Mouse (Mus musculus) spleen, postnatal 36 days (tissue): ENCODE results near the gene Ezr.
"Not testable (repeated sequence)": the region's sequence is repeated elsewhere in the genome, so short reads cannot be mapped to it uniquely, and the experiment has no call there.

ENCODE experiments used
- DNase-seq, 2 experiments: peaks; one replicate each; pipeline ENCODE4 v3.0.0; 2022; ENCODE audit warnings: low spot score in 2 of 2, mixed read lengths in 1 of 2

The Ezr gene

DNA sequence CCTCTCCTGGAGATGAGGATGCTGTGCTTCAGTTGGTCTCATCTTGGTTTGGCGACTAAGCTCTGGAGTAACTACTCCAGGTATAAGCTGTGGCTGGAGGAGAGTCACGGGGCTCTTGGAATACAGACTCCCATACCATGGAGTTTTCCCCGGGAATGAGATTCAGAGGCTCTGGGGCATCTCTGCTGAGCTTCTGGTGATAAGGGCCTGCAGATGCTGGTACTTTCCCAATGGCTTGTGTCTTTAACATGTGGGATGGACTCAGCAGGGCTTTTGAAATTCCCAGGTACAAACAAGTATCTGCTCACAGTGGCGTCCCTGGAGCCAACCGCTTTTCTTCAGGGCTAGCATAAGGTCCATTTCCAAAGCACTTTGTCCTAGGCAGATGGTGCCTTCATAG is 75.2 kb downstream of the Ezr start:
- DNase-seq = not testable (repeated sequence)

DNA sequence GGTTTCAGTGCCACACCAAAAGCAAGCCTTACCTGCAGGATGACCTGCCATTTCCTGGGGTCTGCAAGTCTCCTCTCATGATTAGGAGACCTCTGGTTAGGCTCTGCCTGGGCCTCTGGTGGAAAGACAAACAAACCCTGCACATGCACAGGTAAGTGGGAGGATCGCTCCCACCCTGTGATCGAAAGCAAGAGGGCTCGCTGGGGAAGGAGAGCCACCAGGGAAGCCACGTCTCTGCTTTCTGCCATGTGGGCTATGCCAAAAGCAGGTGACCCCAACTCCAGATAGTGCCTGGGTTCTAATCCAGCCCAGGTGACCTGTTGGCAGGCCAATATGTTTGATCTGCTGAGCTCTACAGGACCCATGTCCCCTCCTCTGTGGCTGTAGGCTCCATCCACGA is 76.1 kb downstream of the Ezr start:
- DNase-seq = not testable (repeated sequence)

DNA sequence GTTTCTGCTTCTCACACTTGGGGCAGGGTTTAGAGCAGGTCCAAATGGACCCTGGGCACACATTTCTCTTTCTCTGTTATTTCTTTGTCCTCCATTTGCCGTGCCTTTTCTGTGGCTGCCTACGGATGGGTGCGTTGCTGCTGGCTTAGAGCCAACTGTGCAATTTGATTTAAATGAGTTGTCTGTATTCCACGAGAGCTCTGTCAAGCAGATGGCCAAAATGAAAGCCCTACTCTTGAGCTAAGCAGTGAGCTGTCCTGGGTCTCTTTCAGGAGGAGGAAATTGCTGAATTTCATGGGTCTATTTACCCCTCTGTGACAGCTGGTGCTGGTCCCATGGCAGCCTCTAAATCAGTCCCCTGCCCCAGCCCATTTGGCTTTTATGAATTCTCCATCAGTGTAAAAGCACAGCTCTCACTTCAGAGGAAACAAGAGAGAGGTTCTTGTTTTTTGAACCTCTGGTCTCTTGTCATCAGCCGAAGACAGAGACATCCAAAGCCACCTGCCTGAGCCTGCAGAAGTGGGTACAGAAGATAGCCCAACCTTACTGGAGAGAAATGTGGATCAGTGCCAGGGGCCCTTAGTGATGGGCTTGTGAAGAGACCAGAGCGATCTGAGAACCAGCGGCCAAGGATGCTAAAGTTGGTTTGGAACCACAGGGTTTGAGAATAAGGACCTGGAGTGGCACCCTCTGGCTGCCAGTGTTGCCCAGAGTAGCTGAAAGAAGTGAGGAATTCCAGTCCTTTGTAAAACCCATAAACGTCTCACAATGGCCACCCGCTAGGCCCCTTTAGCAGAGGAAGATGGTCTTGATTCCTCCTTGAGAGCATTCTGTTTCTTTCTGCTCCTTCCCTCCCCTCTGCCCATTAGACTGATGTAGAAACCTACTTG is 79.0 kb downstream of the Ezr start:
- DNase-seq = not testable (repeated sequence)

DNA sequence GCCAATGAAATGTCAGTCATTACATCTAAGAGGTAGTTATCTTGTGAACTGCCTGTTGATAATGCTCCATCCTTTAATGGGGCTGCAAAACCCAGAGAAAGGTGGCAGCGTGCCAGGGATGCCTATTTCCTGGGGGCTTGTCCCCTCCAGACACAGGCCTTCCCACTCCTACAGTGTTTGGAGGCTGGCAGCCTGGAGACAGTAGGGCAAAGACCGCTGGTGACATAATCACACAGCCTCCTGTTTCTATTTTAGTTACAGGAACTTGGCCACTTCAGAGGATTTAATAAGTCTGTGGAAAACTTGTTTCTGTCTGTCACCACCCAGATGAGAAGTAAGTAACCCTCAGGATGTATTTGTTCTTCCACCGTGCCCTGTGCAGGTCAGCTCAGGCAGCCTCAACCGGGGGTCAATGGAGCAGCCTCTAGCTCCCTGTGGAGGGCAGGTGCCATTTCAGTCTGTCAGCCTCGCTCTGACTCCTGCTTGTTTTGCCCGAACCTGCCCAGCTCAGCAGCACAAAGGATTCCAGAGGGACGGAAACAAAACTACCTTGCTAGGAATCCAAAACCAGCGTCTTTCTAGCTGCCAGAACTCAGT is 79.9 kb downstream of the Ezr start:
- not testable (repeated sequence) for DNase-seq

DNA sequence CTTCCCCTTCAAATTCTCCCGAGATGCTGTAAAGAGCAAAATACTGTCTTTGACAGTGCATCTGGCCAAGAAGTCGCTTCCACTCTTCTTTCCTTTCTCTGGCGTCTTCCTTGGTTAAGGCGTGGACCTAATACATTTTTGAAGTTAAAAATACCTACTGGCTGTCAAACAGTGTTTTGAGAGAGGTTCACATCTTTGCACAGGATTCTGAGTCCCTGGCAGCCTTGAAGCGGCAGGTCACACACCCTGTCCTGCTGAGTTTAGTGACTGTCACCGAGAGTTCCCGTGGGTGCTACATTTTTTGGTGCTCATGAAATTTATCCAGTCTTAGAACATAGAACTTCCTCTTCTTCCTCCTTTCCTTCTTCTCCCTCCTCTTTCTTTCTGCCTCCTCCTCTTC is 82.5 kb downstream of the Ezr start:
- DNase-seq = not testable (repeated sequence)

DNA sequence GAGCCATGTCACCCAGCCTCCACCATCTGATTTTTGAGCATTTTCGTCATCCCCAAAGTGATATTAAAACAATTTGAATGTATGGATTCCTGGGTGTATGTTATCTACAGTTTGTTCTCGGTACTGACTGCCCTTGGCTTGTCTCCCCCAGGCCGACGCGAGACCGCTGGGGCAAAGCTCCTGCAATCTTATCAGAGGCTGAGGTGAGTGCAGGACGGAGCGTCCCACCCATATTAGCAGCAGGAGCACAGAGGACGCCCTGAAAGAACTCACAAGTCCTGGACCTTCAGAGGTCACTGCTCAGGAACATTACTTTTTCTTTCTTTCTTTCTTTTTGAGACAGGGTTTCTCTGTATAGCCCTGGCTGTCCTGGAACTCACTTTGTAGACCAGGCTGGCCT is 83.1 kb downstream of the Ezr start:
- DNase-seq = not testable (repeated sequence)

DNA sequence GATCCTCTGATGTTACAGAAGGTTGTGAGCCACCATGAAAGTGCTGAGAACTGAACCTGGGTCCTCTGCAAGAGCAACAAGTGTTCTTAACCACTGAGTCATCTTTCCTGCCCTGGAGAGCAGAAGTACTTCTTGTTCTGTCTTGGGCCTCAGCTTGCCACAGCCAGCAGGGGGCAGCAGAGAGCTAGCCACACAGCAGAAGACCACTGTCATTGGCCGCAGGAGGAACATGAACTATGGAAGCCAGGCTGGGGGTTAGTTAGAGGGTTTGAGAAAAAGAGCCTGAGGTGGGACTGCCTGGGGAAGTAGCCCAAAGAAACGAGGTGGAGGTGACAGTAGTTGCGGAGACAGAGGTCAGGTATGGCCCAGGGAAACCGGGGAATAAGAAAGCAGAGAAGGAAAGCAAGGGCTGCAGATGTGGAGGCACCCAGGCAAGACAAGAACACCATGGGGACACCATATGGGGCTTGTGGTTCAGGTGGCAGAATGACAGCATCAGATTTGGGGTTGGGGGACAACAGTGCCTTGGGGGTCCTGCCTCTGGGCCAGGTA is 85.3 kb downstream of the Ezr start:
- peak; percentile 43 to 44 for DNase-seq

DNA sequence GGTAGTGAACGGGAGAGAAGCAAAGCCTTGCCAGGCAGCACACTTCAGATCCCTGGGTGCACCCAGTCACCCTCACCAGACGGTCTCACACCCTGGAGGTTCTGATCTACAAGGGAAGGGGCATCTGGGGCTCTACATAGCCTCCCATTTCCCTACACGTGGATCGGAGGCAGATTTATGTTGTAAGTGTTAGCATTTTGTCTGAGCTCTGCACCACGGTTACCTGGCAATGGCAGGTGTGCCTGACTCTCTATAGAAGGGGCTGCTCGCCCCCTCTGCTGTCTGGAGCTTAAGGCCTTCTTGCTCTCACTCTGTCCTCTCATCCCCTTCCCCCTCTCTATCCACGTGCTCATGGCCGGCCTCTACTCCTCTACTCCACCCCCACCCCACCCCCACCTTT is 86.1 kb downstream of the Ezr start:
- DNase-seq = not testable (repeated sequence)

DNA sequence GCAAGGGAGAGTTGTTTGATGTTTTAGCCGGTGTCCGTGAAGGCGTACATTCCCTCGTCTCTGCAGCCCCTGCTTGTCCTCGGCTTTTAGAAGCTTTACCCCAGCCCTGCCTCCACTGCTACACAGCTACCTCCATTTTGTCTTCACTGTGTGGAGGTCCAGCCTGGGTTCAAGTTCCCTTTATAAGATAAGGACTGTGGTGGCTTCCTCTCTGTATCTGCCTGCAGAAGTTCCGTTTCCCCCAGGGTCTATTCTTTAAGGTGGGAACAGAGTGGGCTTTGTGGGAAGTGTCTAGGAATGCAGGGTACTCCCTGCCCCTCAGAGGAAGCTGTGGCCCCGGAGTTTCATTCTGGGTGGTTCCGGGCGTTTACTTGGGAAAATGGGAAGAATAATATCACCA is 86.9 kb downstream of the Ezr start:
- DNase-seq = not testable (repeated sequence)

DNA sequence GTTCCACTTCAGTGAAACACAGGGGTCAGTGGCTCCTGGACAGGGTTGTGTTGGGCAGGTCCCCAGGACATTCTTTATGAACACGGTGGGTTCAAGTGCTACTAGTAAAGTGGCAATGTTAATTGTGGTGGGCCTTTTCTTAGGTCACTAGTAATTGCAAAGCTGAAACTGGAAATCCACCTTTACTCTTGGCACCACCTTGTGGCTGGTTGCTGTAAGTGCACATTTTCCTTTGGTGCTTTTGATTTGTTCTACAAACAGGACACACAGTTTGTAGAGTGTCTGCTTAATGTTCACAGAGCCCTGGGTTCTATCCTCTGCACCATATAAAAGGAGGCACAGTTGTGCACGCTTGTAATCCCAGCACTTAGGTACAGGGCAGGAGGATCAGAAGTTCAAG is 91.0 kb downstream of the Ezr start:
- peak; percentile 65 to 73 for DNase-seq

DNA sequence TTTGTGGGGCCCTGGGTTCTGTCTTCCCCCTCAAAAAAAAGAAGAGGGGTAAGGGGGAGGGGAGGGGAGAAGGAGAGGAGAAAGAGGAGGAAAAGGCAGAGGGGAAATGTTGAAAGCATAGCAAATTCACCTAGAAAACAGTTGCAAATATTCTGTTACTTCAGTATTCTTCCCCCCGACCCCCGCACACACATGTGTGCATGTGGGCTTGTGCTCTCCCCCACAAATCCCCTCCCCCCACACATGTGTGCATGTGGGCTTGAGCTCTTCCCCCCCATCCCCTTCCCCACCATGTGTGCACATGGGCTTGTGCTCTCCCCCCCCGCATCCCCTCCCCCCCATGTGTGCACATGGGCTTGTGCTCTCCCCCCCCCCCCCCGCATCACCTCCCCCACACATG is 93.2 kb downstream of the Ezr start:
- not testable (repeated sequence) for DNase-seq
